Mouse (Mus musculus) heart, adult 11 months (tissue): ENCODE data around the gene Zfp386.
A peak's percentile ranks its signal among the peaks of the same experiment; 100 is the strongest.
"Not testable (repeated sequence)": the region's sequence is repeated elsewhere in the genome, so short reads cannot be mapped to it uniquely, and the experiment has no call there.

ENCODE experiments used
- DNase-seq: peaks from one replicate; pipeline ENCODE4 v3.0.0; 2022

Gene Zfp386

GRCm38 (mm10) chr12:116047440-116048377 lies at the start of gene Zfp386:
Gene Zfp386 (plus strand): TSS chr12:116047724.
- DNase-seq: peak; percentile 100

GRCm38 (mm10) chr12:115999784-116000183 lies 47.7 kb upstream of the Zfp386 start:
- not testable (repeated sequence) for DNase-seq

DNA sequence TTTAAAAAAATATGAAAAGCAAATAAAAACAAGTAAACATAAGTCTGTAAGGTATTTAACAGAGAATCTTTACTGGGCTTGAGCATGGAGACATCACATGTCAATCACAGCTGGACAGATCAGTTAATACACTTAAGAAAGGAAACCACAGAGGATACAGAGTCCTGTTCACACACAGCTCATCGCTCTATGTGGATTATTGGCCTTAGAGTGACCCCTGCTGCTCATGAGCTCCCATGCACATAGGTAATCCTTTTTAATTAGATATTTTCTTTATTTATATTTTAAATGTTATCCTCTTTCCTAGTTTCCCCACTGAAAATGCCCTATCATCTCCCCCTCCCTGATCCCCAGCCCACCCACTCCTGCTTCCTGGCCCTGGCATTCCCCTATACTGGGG lies 44.6 kb upstream of the Zfp386 start:
- DNase-seq: not testable (repeated sequence)

GRCm38 (mm10) chr12:116010812-116011211 lies 36.7 kb upstream of the Zfp386 start:
- no peak for DNase-seq

DNA sequence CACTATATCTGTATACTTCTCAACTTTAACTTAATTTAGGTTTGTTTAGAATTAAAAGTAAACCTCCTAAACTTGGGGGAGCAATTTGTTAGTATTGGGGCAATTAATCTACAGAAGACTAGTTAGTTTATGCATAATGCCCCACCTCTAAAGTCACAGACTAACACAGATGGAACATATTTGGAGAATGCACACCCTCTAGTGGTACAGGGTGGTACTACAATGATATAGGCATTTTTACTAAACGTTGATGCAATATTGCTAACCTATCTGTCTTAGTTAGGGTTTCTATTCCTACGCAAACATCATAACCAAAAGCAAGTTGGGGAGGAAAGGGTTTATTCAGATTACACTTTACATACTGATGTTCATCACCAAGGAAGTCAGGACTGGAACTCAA lies 19.4 kb upstream of the Zfp386 start:
- DNase-seq: no peak

GRCm38 (mm10) chr12:116035346-116035745 lies 12.2 kb upstream of the Zfp386 start:
- DNase-seq: no peak

DNA sequence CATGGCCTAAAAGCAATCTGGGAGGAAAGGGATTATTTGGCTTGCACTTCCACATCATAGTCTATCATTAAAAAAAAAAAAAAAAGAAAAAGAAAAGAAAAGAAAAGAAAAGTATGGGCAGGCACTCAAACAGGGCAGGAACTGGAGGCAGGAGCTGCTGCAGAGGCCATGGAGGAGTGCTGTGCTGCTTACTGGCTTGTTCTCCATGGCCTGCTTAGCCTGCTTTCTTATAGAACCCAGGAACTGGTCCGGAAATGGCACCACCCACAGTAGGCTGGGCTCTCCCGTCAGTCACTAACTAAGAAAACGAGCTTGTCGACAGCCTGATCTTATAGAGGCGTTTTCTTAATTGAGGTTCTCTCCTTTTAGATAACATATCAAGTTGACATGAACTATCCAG lies 2.7 kb upstream of the Zfp386 start:
- no peak for DNase-seq

DNA sequence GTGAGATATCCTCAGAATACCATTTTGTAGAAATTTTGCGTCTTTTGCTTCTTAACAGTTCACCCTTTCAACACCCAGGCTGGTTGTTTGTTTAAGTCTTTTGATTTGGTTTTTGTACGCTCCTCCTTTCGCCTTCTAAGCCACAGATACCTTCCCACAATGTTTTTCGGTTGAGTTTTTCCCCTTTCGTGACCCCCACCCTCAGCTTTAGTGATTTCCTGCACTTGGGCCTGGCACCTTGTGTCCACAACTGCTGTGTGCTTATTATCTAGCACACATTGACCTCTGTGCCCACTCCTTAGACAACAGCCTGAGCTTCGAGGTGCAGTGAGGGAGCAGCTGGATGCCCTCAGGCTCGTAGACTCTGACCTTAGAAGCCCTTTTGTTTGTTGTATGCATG lies 1.2 kb downstream of the Zfp386 start:
- no peak for DNase-seq

GRCm38 (mm10) chr12:116049236-116049635 lies 1.7 kb downstream of the Zfp386 start:
- no peak for DNase-seq

DNA sequence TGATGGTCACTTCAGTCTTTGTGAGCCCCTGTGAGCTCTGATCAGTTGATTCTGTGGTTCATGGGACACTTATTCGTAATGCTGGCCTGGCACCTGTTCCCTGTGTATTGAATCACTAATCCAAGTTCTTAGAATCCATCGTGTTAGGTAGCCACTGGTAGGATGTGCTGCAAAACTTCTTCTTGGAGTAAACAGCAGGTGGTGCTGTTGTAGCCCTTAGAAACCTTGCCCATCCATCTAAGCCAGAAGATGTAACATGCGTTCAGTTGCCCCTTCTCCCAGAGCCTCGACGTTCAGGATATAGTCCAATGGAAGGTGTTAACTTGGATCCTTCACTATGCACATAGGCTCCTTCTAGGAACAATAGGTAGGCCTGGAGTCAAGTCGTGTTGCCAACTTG lies 2.2 kb downstream of the Zfp386 start:
- no peak for DNase-seq

DNA sequence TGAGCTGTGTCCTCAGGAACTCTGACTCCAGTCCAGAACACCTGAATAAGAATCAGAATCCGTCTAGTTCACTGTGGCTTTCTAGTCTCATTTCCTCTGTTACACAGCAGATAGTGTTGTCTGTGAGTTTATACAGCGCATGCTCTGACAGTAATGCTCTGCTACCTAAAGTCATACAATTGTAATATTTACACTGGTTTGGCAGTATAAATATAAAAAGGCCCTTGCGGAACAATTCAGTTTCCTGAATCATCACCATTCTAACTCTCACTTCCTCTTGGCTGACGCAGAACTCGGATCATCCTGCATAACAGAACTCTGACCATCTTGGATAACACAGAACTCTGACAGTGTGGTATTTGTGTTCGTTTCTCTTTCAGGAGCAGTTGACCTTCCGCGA lies 6.8 kb downstream of the Zfp386 start:
- no peak for DNase-seq

- DNase-seq: no peak
Observed at GRCm38 (mm10) chr12:116056112-116056511, 8.6 kb downstream of the Zfp386 start.

DNA sequence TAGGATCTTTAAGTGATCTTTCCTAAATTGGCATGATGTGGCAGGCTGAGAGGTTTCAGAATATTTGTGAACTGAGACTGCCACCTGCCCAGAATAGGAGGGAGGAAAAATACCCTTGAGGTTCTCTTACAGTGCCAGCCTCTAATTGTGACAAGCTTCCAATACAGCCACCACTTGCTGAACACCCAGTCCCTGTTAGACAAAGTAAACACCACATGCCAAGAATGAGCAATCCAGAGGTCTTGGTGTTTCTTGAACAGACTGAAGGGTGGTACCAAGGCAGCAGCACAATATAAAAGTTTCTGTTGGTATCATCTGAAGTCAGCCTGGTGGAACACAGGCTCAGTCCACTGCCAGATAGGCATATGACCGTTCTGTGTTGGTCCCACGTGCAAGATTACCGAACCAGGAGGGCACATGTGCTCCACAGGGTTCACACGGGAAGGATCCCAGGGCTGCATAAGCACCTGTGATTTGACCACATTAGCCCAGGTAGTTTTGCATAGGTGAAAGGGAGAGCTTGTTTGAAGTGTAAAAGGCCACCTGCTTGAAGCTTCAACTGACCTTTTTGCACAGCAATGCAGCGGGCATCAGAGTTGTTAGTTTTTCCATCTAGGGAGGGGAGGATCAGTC lies 14.2 kb downstream of the Zfp386 start:
- no peak for DNase-seq

DNA sequence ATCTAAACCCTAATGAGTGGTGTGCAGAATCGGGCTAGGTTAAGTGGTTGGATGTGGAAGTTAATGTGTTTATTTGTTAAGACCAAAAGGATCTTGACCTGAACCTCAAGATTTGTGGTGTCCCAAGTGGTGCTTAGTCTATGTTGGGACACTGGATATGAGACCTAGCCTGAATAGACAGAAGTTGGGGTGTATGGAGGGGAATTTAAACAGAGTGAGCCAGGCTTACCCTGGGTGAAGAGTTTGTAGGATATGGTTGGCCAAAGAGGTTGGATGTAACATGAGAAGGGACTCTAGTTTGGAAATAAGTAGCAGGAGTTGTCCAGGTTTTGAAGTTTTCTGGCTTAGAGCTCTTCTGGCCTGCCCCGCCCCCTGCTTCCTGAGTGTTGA lies 14.7 kb downstream of the Zfp386 start:
- no peak for DNase-seq

GRCm38 (mm10) chr12:116063020-116063419 lies 15.5 kb downstream of the Zfp386 start:
- DNase-seq: no peak

- DNase-seq: peak; percentile 92
Observed at GRCm38 (mm10) chr12:116071023-116071422, 23.5 kb downstream of the Zfp386 start.

GRCm38 (mm10) chr12:116077074-116077854 lies 29.7 kb downstream of the Zfp386 start, which contains the start of gene Vipr2:
Gene Vipr2 (plus strand): TSS chr12:116077726.
- DNase-seq: peak; percentile 94

DNA sequence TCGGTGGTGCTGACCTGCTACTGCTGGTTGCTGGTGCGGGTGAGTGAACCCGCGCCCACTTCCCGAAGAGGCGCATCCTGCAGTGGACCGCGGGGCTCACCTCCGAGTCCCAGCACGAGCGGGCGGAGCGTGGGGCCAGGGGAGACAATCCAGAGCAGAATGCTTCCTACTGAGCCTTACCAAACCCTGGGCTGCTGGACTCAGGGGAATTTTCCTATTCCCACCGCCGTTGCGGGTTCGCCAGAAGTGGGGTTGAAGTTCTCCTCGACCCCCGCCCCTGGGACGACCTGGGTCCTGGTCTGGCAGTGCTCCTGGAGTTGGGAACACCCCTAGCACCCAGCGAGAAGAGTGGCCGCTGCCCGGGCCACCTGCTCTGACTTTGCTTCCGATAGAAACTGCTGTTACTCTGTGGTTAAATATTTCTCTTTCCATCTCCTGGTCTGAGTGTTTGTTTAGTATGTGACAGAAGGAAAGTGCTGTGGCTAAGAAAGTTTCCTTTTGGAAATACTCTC lies 30.4 kb downstream of the Zfp386 start:
- no peak for DNase-seq

- DNase-seq: peak; percentile 64
Observed at GRCm38 (mm10) chr12:116083125-116083524, 35.6 kb downstream of the Zfp386 start.

- DNase-seq: peak; percentile 28
Observed at GRCm38 (mm10) chr12:116084294-116084693, 36.8 kb downstream of the Zfp386 start.

DNA sequence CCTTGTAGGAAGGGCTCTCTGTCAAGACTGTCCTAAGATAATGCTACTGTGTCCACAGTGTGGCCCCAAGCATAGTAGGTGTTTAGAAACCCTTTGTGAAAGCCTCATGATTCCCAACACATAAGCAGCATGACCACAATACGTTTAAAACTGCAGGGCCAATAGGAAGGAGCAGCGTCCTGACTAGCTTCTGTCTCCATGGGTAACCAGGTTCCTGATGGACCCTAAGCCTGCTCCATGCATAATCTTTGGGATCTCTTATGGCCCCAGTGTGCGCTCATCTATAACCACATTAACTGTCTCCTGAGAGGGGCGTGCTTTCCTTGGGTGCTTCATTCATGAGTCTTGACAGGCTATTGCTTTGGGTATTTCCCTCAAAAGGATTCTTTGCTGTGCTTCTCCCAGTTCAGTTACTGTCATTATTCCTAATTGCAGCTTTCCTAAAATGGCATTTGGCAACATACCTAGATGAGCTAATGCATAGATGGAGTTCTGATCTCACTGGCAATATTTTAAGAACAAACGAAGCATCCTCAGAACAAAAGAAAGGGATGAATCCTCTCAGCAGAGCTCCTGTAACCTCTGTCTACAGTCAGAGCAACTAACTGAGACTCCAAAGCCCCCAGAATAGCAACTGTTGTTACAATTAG lies 39.6 kb downstream of the Zfp386 start:
- peak; percentile 61 for DNase-seq

DNA sequence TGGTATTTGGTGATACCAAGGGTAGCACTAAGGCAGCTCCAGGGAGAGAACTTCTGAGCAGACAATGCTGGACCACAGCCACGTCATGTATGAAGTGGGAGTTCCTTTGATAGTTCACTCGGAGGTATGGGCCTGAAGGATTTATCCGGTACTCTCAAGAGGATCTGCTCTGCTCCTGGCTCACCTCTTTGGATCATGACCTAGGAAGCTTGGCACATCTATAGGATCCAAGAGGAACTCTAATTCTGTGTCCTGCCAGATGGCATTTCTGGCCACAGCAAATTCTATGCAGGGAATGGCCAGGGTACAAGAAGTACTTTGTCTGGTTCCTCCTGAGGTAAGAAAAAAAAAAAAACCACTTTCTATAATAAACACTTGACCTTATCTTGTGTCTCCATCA lies 42.3 kb downstream of the Zfp386 start:
- peak; percentile 68 for DNase-seq
